Mouse (Mus musculus) embryonic fibroblast, embryonic 13.5 days (primary cell): ENCODE measurements around the gene Specc1.

ENCODE experiments used
- CTCF ChIP-seq: IDR thresholded peaks from 2 replicates; pipeline ENCODE4 v1.5.1; 2011; ENCODE audit warnings: mild to moderate bottlenecking, control low read depth, low read length, moderate library complexity, borderline replicate concordance; ENCODE audit not compliant: insufficient read depth
- POLR2A ChIP-seq: IDR thresholded peaks from 2 replicates; pipeline ENCODE4 v1.6.1; 2011; ENCODE audit warnings: low read depth, mild to moderate bottlenecking, control low read depth, low read length, moderate library complexity

DNA sequence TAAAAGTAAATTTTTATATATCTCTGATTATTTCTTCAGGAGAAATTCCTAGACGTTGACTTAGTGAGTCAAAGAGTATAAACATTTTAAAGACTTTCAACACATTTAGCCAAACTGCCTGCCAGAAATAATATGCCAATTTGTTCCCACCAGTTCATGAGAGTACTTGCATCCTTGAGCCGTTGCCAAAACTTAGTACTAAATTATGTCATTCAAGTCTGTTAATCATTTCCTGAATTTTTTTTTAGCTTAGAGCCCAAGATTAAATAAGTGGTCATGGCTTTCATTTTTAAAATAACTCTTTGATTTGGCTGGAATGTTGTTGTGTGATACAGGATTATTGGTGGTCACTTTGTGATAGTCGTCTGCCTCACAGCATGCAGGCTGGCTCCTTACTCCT lies 163.3 kb downstream of the Specc1 start:
- TF ChIP-seq CTCF (no peak), POLR2A (no peak)
